Mouse (Mus musculus): ENCODE results near the gene Sgcd. TPM values are rescaled to one million over a fixed set of nuclear protein-coding genes. Genes with fewer than 3 reads are reported as not detected.

The Sgcd gene
- polyA plus RNA-seq (2012; rRNA removed): 3.2 and 4.0 TPM in 2 replicates

GRCm38 (mm10) chr11:47988697-47989533 is at the start of gene Sgcd:
Gene Sgcd (minus strand): TSS chr11:47988969.

All from central nervous system, embryonic 18 days (tissue).